11 mouse cellular contexts compared by ENCODE assay signal in the genomic region with DNA sequence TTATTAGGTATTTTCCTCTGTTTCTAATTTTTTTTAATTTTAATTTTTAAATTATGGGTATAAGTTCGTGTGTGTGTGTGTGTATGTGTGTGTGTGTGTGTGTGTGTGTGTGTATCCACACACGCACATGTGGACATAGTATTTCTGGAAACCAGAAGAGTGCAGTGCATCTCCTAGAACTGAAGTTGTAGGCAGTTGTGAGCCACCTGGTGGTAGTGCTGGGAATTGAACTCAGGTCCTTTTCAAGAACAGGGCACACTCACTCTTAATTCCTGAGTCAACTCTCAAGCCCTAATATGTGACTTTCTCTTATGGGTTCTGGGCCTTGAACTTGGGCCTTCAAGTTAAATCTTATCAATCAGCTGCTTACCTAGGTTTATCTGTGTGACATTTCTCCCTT. TPM values are rescaled to one million over a fixed set of nuclear protein-coding genes. Genes with fewer than 3 reads are reported as not detected.
DNase-seq lines count a peak whose midpoint lies in the region; ATAC-seq and TF ChIP-seq lines count a peak whose summit lies in the region.
"Had no signal": no experiment of that assay in that cellular context is flagged by ENCODE, and none has a peak within 500 bp of the region (broad histone marks: within the 10 kb centered on the region; RNA-seq: fewer than 3 reads in every experiment).

No protein-coding gene starts in this region.

- H3K4me3 ChIP-seq in hindbrain, embryonic 10.5 days: no peak overlapping the region
- H3K4me3 ChIP-seq in hindbrain, embryonic 13.5 days: no peak overlapping the region
- no peak overlapping the region for H3K4me3 ChIP-seq in C2C12 (ENCODE audit: insufficient read depth, poor library complexity, severe bottlenecking)
- no peak overlapping the region for H3K4me3 ChIP-seq in forebrain, postnatal 0 days (ENCODE audit: low read depth, low read length)
- no peak overlapping the region for H3K4me3 ChIP-seq in layer of hippocampus, adult 2 months
- H3K4me3 ChIP-seq: embryonic facial prominence, embryonic 13.5 days; liver, embryonic 13.5 days had no signal

- no peak overlapping the region for H3ac ChIP-seq in C2C12 (ENCODE audit: control insufficient read depth, insufficient read length, low read depth)

- no peaks in the 10 kb centered on the region for H3K79me2 ChIP-seq in C2C12 (ENCODE audit: control insufficient read depth, insufficient read depth)

- H3K36me3 ChIP-seq in hindbrain, embryonic 10.5 days: no peaks in the 10 kb centered on the region
- no peaks in the 10 kb centered on the region for H3K36me3 ChIP-seq in hindbrain, embryonic 13.5 days
- H3K36me3 ChIP-seq in C2C12 (ENCODE audit: control insufficient read depth, insufficient read depth): no peaks in the 10 kb centered on the region
- H3K36me3 ChIP-seq in forebrain, postnatal 0 days (ENCODE audit: insufficient read depth): no peaks in the 10 kb centered on the region
- H3K36me3 ChIP-seq: embryonic facial prominence, embryonic 13.5 days; liver, embryonic 13.5 days had no signal

- H3K27me3 ChIP-seq in hindbrain, embryonic 10.5 days (ENCODE audit: insufficient read depth, poor library complexity, severe bottlenecking): no peaks in the 10 kb centered on the region
- H3K27me3 ChIP-seq in hindbrain, embryonic 13.5 days: no peaks in the 10 kb centered on the region
- H3K27me3 ChIP-seq in C2C12 (ENCODE audit: control insufficient read depth, insufficient read depth, insufficient read length): no peaks in the 10 kb centered on the region
- H3K27me3 ChIP-seq in forebrain, postnatal 0 days (ENCODE audit: insufficient read depth, low read length): no peaks in the 10 kb centered on the region
- H3K27me3 ChIP-seq: embryonic facial prominence, embryonic 13.5 days; liver, embryonic 13.5 days had no signal

- no peak overlapping the region for H3K4me2 ChIP-seq in hindbrain, embryonic 13.5 days
- no peak overlapping the region for H3K4me2 ChIP-seq in forebrain, postnatal 0 days (ENCODE audit: low read depth)
- H3K4me2 ChIP-seq: embryonic facial prominence, embryonic 13.5 days; liver, embryonic 13.5 days had no signal

- H3K9ac ChIP-seq in hindbrain, embryonic 13.5 days: no peak overlapping the region
- no peak overlapping the region for H3K9ac ChIP-seq in forebrain, postnatal 0 days
- H3K9ac ChIP-seq: embryonic facial prominence, embryonic 13.5 days; liver, embryonic 13.5 days had no signal

- DNase-seq in hindbrain, embryonic 10.5 days (ENCODE audit: low spot score): peak; percentile 41
- peak; percentile 67 for DNase-seq in adipocyte (ENCODE audit: low spot score)
- DNase-seq in forebrain, postnatal 0 days: peak; percentile 41
- DNase-seq in layer of hippocampus, adult 2 months (ENCODE audit: low spot score in 2 of 2): peak; percentile 35 to 61
- DNase-seq in naive thymus-derived CD4-positive, alpha-beta T cell, adult 2 months (ENCODE audit: low read depth): peak; percentile 12
- DNase-seq: liver, embryonic 13.5 days had no signal

- H3K27ac ChIP-seq in hindbrain, embryonic 10.5 days: no peak overlapping the region
- no peak overlapping the region for H3K27ac ChIP-seq in hindbrain, embryonic 13.5 days
- H3K27ac ChIP-seq in forebrain, postnatal 0 days (ENCODE audit: low read depth, low read length): no peak overlapping the region
- no peak overlapping the region for H3K27ac ChIP-seq in layer of hippocampus, adult 2 months
- H3K27ac ChIP-seq: embryonic facial prominence, embryonic 13.5 days; liver, embryonic 13.5 days had no signal

- H3K79me3 ChIP-seq in C2C12 (ENCODE audit: low read depth): no peaks in the 10 kb centered on the region

- no peak for ATAC-seq in hindbrain, embryonic 13.5 days (ENCODE audit: low FRiP score)
- no peak for ATAC-seq in forebrain, postnatal 0 days
- no peak for ATAC-seq in monocyte, adult 5-6 weeks (replicated peaks; ENCODE audit: insufficient number of reproducible peaks, low FRiP score, low TSS enrichment, poor library complexity, severe bottlenecking)

- no peaks in the 10 kb centered on the region for H3K4me1 ChIP-seq in hindbrain, embryonic 10.5 days (replicated peaks)
- no peaks in the 10 kb centered on the region for H3K4me1 ChIP-seq in hindbrain, embryonic 13.5 days (replicated peaks)
- H3K4me1 ChIP-seq in forebrain, postnatal 0 days (ENCODE audit: insufficient read depth): no peaks in the 10 kb centered on the region
- H3K4me1 ChIP-seq: embryonic facial prominence, embryonic 13.5 days; liver, embryonic 13.5 days had no signal

- H3K9me3 ChIP-seq in hindbrain, embryonic 10.5 days: no peaks in the 10 kb centered on the region
- no peaks in the 10 kb centered on the region for H3K9me3 ChIP-seq in hindbrain, embryonic 13.5 days
- no peaks in the 10 kb centered on the region for H3K9me3 ChIP-seq in forebrain, postnatal 0 days (ENCODE audit: low read length)
- H3K9me3 ChIP-seq: embryonic facial prominence, embryonic 13.5 days; liver, embryonic 13.5 days had no signal

- peak; percentile 19 for TF ChIP-seq CTCF in C2C12 (IDR thresholded peaks at IDR 0.05; ENCODE audit: control insufficient read depth, insufficient read depth, insufficient read length)
- peak; percentile 75 for TF ChIP-seq CTCF in forebrain, postnatal 0 days (IDR thresholded peaks at IDR 0.05; ENCODE audit: low read depth)
- peak; percentile 82 for TF ChIP-seq CTCF in layer of hippocampus, adult 2 months (conservative IDR thresholded peaks at IDR 0.05)

- 63% methylated on average over 2 of the region's 2 CpGs for WGBS in hindbrain, embryonic 10.5 days
- WGBS in hindbrain, embryonic 13.5 days: 64% methylated on average over 2 of the region's 2 CpGs
- WGBS in forebrain, postnatal 0 days: 51% methylated on average over 2 of the region's 2 CpGs

TF ChIP-seq in C2C12, 6 proteins besides CTCF, POLR2A, EP300 and RAD21:
- TF ChIP-seq FOSL1 (IDR thresholded peaks at IDR 0.05; ENCODE audit: insufficient read depth, low read length, poor library complexity, severe bottlenecking): no peak
- TF ChIP-seq MYOG (IDR thresholded peaks at IDR 0.05; ENCODE audit: control insufficient read depth, extremely low read depth, insufficient read length): no peak
- TF ChIP-seq MAX (IDR thresholded peaks at IDR 0.05): no peak
- TF ChIP-seq MYOD1 (IDR thresholded peaks at IDR 0.05; ENCODE audit: control insufficient read depth, insufficient read length, low read depth): no peak
- no peak for TF ChIP-seq USF1 (IDR thresholded peaks at IDR 0.05; ENCODE audit: low read depth)
- TF ChIP-seq CEBPB (IDR thresholded peaks at IDR 0.05; ENCODE audit: low read depth): no peak
TF ChIP-seq in C2C12: peak in this region for 0.

RNA-seq across cellular contexts. Expression of gene Daw1, which starts 27.6 kb away (rescaled TPM):
- 0.67 and 0.85 TPM in 2 replicates for polyA plus RNA-seq in hindbrain, embryonic 10.5 days (2016; fragmentation: Nextera tagmentation; extraction: Ambion mirVana)
- polyA plus RNA-seq in hindbrain, embryonic 13.5 days (2015; fragmentation: Nextera tagmentation; extraction: Ambion mirVana): 0.76 and 1.5 TPM in 2 replicates
- polyA plus RNA-seq in C2C12 (2012; fragmentation: generic; extraction: Trizol): not detected
- total RNA-seq in forebrain, postnatal 0 days (2014; rRNA removed): 2.0 and 2.5 TPM in 2 replicates
- polyA plus RNA-seq in forebrain, postnatal 0 days (2015; fragmentation: Nextera tagmentation; extraction: Ambion mirVana): 0.93 and 1.6 TPM in 2 replicates
- total RNA-seq in layer of hippocampus, adult 2 months (2021): 1 to 10 TPM in 1 of 2 experiments, under 1 TPM in 1; 0.49 to 1.2 TPM
- total RNA-seq in monocyte, adult 5-6 weeks (2017): not detected in 3 replicates
- polyA plus RNA-seq: embryonic facial prominence, embryonic 13.5 days; liver, embryonic 13.5 days; stomach, embryonic 16.5 days had no signal

Comparison
In these comparisons a context has a peak if more than half of its experiments do, and no peak if none do; other contexts are left out.
1. DNase-seq: peak in every context shown above with its lines; median percentile 67 in adipocyte; 48 in layer of hippocampus, adult 2 months; 41 in hindbrain, embryonic 10.5 days; 41 in forebrain, postnatal 0 days; 12 in naive thymus-derived CD4-positive, alpha-beta T cell, adult 2 months.
2. CTCF ChIP-seq: peak in every context shown above with its lines; median percentile 82 in layer of hippocampus, adult 2 months; 75 in forebrain, postnatal 0 days; 19 in C2C12.